Mouse (Mus musculus): Measurements from ENCODE around the gene Sox14. TPM values are rescaled to one million over a fixed set of nuclear protein-coding genes. Genes with fewer than 3 reads are reported as not detected.

Gene Sox14
- not detected in 2 replicates for polyA plus RNA-seq (2015; fragmentation: Nextera tagmentation; extraction: Ambion mirVana)

DNA sequence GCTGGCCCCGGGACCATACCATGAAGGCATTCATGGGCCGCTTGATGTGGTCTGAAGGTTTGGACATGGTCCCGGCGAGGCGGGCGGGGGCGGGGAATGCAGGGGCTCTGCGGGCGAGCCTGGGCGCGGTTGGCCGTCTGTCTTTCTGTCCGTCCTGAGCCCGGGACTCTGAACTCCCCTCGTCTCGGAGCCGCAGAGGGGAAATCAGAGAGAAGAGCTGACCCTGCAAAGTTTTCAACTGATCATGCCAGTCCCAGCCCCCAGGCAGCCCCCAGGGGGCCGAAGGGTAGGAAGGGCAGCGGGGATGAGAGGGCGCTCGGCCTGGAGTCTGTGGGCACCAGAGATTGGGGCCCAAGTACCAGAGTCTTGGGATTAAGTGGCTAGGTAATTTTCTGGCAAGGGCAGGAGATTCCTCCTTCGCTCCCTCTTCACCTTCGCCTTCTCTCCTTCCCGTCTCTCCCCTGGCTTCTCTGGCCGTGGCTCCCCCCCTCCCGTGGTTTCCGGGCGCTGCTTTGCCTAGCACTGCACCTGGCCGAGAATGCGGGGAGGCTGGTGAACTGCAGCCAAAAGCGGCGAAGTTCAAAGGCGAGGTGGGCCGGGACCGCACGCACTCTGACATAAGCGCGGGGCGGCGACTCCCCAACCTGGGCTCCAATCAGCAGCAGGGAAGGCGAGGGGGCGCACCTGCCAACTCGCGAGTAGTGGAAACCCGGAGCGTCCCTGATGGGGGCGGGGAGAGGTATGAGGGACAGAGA is at the start of gene Sox14:
TSS of gene Sox14 (minus strand) at position 553 of the 755 bp plus-strand sequence.
- Histone ChIP-seq H3K4me3 (ENCODE audit: low read length) (peak within 1 kb of the TSS; percentile 28), H3K4me1 (ENCODE audit: control insufficient read depth, insufficient read depth, low read length) (peaks cover 5% of the 10 kb centered on the region; the same call in 1 of the 2 replicates), H3K27me3 (replicated peaks; ENCODE audit: control insufficient read depth, insufficient read depth, low read length) (peaks cover 81% of the 10 kb centered on the region), H3K9ac (ENCODE audit: low read depth, low read length) (no peak within 1 kb of the TSS), H3K9me3 (ENCODE audit: control insufficient read depth, low read length) (no peaks in the 10 kb centered on the region), H3K27ac (ENCODE audit: low read length) (no peak within 1 kb of the TSS), H3K36me3 (ENCODE audit: control insufficient read depth, insufficient read depth, low read length) (no peaks in the 10 kb centered on the region), H3K4me2 (ENCODE audit: low read depth, low read length) (peak within 1 kb of the TSS; percentile 43)
- WGBS, result under 1% methylated on average over 47 of the region's 47 CpGs
- ATAC-seq, result no peak

DNA sequence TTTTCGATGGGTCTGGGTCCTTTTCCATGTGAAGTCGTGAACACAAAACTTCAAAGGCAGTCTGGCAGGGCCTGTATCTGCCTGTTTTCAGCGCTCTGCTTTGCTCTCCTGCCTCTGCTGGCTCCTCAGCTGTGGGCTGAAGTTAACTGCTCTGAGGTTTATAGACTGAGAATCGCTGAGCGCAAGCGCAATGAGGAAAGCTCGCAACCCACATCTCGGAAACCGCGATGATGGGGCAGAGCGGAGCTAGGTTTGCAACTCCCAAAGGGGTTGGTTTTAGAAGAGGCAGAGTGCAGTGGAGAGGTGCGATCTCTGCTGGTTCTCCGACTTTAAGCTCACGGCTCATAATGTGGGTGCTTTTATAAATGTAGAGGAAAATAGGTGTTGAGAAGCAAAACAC is 3.3 kb upstream of the Sox14 start:
- Histone ChIP-seq H3K27ac (ENCODE audit: low read length) (no peak overlapping the region), H3K27me3 (replicated peaks; ENCODE audit: control insufficient read depth, insufficient read depth, low read length) (peaks cover 60% of the 10 kb centered on the region), H3K4me2 (ENCODE audit: low read depth, low read length) (no peak overlapping the region), H3K4me3 (ENCODE audit: low read length) (no peak overlapping the region), H3K36me3 (ENCODE audit: control insufficient read depth, insufficient read depth, low read length) (no peaks in the 10 kb centered on the region), H3K4me1 (ENCODE audit: control insufficient read depth, insufficient read depth, low read length) (peaks cover 5% of the 10 kb centered on the region; the same call in 1 of the 2 replicates), H3K9me3 (ENCODE audit: control insufficient read depth, low read length) (no peaks in the 10 kb centered on the region), H3K9ac (ENCODE audit: low read depth, low read length) (no peak overlapping the region)
- no peak for ATAC-seq
- 2% methylated on average over 14 of the region's 14 CpGs for WGBS

DNA sequence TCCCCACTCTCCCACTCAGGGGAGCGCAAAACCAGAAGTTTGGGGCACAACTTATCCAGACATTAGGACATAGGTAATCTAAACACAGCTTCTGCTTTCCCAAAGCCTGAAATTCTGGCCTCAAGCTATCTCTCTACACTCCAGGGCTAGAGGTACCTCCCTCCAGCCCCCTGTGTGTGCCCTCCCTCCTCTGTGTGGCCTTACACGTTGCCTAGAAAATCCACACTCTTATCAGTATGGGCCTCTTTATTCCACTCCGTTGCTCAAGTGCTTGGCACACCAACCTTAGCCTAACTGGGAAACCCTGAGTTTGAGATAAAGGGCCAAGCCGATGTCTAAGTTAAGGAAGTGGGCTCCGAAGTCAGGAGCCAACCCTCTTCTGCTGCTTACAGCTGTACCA is 2.6 kb upstream of the Sox14 start:
- no peak overlapping the region for H3K4me2 ChIP-seq (ENCODE audit: low read depth, low read length)
- H3K27me3 ChIP-seq (replicated peaks; ENCODE audit: control insufficient read depth, insufficient read depth, low read length), result peaks cover 63% of the 10 kb centered on the region
- H3K9ac ChIP-seq (ENCODE audit: low read depth, low read length), result no peak overlapping the region
- ATAC-seq, result no peak
- 10% methylated on average over 5 of the region's 5 CpGs for WGBS
- no peaks in the 10 kb centered on the region for H3K36me3 ChIP-seq (ENCODE audit: control insufficient read depth, insufficient read depth, low read length)
- H3K4me3 ChIP-seq (ENCODE audit: low read length), result no peak overlapping the region
- H3K9me3 ChIP-seq (ENCODE audit: control insufficient read depth, low read length), result no peaks in the 10 kb centered on the region
- no peak overlapping the region for H3K27ac ChIP-seq (ENCODE audit: low read length)
- peaks cover 5% of the 10 kb centered on the region; the same call in 1 of the 2 replicates for H3K4me1 ChIP-seq (ENCODE audit: control insufficient read depth, insufficient read depth, low read length)

DNA sequence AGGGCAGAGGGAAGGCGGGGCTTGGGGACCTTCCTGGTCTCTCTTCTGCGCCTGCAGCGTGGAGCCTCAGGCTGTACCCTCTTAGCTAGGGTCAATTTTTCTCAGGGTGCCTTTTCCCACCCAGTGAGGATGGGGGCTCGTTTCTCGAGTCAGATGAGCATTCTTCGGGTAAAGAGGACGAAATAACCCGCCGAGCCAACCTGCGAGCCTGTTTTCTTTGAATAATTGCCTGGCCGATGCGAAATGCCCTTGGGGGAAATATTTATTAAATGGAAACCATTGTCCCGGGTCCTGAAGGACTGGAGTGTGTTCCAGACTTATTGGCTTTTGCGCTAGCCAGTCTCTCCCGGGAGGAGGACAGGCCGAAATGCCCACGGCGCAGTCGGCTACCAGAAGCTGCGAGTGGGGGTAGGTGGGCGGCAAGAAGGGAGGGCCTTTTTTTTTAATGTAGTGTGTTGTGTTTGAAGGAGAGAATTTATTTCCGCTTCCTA is 1.1 kb upstream of the Sox14 start:
- no peak overlapping the region for H3K4me2 ChIP-seq (ENCODE audit: low read depth, low read length)
- no peaks in the 10 kb centered on the region for H3K9me3 ChIP-seq (ENCODE audit: control insufficient read depth, low read length)
- no peak overlapping the region for H3K27ac ChIP-seq (ENCODE audit: low read length)
- H3K27me3 ChIP-seq (replicated peaks; ENCODE audit: control insufficient read depth, insufficient read depth, low read length), result peaks cover 76% of the 10 kb centered on the region
- no peak for ATAC-seq
- H3K36me3 ChIP-seq (ENCODE audit: control insufficient read depth, insufficient read depth, low read length), result no peaks in the 10 kb centered on the region
- no peak overlapping the region for H3K9ac ChIP-seq (ENCODE audit: low read depth, low read length)
- WGBS, result 5% methylated on average over 22 of the region's 22 CpGs
- peaks cover 5% of the 10 kb centered on the region; the same call in 1 of the 2 replicates for H3K4me1 ChIP-seq (ENCODE audit: control insufficient read depth, insufficient read depth, low read length)
- H3K4me3 ChIP-seq (ENCODE audit: low read length), result no peak overlapping the region

DNA sequence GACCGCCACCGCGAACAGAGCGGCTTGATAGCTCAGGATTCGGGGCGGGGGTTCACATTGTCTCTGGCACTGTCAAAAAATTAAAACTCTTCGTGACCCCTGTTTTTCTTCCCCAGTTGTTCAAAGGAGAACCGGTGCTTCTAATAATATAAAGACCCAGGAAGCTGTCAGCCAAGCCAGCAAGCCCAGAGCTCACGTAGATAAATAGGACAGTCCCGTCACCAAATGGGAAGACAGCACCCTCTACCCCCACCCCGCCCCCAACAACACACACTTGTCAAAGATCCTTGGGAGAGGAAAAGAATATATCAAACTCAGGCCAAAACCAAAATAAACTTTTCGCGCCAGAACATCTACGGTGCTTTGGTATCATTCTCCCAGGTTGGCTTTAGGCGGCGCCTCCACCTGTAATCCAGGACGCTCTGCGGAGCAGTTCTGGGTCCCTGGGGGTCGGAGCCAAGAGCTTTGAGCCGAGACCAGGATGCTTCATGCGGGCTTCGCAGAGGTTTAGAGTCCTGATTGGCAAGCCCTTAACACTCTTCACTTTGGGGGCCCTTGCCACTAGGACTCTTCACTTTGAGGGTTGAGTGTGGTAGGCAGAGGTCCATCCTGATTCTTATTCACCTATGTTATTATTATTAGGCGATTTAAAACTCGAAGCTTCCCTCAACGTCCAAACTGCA is 544 bp upstream of the Sox14 start:
- H3K4me1 ChIP-seq (ENCODE audit: control insufficient read depth, insufficient read depth, low read length), result peaks cover 5% of the 10 kb centered on the region; the same call in 1 of the 2 replicates
- H3K9ac ChIP-seq (ENCODE audit: low read depth, low read length), result no peak overlapping the region
- H3K27me3 ChIP-seq (replicated peaks; ENCODE audit: control insufficient read depth, insufficient read depth, low read length), result peaks cover 78% of the 10 kb centered on the region
- H3K36me3 ChIP-seq (ENCODE audit: control insufficient read depth, insufficient read depth, low read length), result no peaks in the 10 kb centered on the region
- H3K9me3 ChIP-seq (ENCODE audit: control insufficient read depth, low read length), result no peaks in the 10 kb centered on the region
- H3K4me3 ChIP-seq (ENCODE audit: low read length), result peak overlapping the region; percentile 28
- peak overlapping the region; percentile 43 for H3K4me2 ChIP-seq (ENCODE audit: low read depth, low read length)
- 2% methylated on average over 25 of the region's 25 CpGs for WGBS
- ATAC-seq, result no peak
- H3K27ac ChIP-seq (ENCODE audit: low read length), result no peak overlapping the region

DNA sequence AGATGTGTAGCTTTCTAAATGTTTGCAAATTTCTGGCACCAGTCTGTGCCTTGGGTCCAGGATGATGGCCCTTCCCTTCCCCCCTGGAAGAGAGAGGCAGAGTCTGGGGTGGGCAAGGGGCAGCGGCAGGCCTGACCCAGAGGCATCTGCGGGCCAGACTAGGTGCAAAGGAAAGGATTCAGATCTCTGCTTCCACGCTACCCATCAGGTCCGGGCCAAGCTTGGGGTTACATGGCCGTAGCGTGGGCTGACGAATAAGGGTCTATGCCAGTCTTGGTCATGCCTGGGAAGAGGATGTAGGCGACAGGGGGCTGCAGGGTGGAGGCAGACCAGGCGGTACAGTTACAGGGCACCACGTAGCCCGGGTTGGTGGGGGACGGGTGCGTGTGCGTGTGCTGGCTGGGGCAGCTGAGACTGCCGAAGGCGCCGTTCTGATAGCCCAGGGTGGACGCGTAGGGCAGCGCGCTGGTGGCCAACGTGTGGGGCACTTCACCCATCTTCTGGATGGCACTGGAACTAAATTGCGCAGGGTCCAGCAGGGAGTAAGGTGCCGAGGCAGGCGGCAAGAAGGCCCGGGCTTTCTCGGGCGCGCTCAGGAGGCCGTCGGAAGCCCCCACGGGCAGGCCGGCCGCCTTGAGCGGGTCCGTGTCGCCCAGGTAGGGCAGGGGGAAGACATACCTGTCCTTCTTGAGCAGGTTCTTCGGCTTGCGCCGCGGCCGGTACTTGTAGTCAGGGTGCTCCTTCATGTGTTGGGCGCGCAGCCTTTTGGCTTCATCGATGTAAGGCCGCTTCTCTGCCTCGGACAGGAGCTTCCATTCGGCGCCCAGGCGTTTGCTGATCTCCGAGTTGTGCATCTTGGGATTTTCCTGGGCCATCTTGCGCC is 994 bp downstream of the Sox14 start:
- Histone ChIP-seq H3K4me3 (ENCODE audit: low read length) (peak overlapping the region; percentile 28; the same call in 1 of the 2 replicates), H3K9ac (ENCODE audit: low read depth, low read length) (no peak overlapping the region), H3K27me3 (replicated peaks; ENCODE audit: control insufficient read depth, insufficient read depth, low read length) (peaks cover 85% of the 10 kb centered on the region), H3K27ac (ENCODE audit: low read length) (no peak overlapping the region), H3K9me3 (ENCODE audit: control insufficient read depth, low read length) (no peaks in the 10 kb centered on the region), H3K4me1 (ENCODE audit: control insufficient read depth, insufficient read depth, low read length) (peaks cover 5% of the 10 kb centered on the region; the same call in 1 of the 2 replicates), H3K36me3 (ENCODE audit: control insufficient read depth, insufficient read depth, low read length) (no peaks in the 10 kb centered on the region), H3K4me2 (ENCODE audit: low read depth, low read length) (no peak overlapping the region)
- ATAC-seq, result no peak
- 3% methylated on average over 52 of the region's 52 CpGs for WGBS

DNA sequence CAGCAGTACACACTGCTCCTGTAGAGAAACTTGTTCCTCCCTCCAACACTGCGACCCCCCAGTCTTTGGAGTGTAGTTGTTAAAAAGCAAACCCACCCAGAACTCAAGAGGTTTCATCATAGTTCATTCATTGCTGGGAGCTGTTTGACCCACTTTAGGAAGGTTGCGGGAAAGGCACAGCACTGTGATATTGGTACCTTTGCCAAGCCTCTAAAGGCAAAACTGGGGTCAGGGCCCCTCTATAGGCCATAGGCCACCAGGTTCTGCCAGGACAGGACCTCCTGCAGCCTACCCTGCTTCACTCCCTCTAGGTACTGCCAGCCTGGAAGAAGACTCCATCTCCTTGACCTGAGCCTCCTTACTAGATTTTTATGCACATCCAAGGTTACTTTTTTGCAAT is 2.2 kb downstream of the Sox14 start:
- Histone ChIP-seq H3K27ac (ENCODE audit: low read length) (no peak overlapping the region), H3K4me3 (ENCODE audit: low read length) (no peak overlapping the region), H3K9ac (ENCODE audit: low read depth, low read length) (no peak overlapping the region), H3K4me1 (ENCODE audit: control insufficient read depth, insufficient read depth, low read length) (peaks cover 11% of the 10 kb centered on the region; the same call in 1 of the 2 replicates), H3K9me3 (ENCODE audit: control insufficient read depth, low read length) (no peaks in the 10 kb centered on the region), H3K36me3 (ENCODE audit: control insufficient read depth, insufficient read depth, low read length) (no peaks in the 10 kb centered on the region), H3K4me2 (ENCODE audit: low read depth, low read length) (no peak overlapping the region), H3K27me3 (replicated peaks; ENCODE audit: control insufficient read depth, insufficient read depth, low read length) (peaks cover 92% of the 10 kb centered on the region)
- ATAC-seq, result no peak
- 9% methylated on average over 2 of the region's 2 CpGs for WGBS

DNA sequence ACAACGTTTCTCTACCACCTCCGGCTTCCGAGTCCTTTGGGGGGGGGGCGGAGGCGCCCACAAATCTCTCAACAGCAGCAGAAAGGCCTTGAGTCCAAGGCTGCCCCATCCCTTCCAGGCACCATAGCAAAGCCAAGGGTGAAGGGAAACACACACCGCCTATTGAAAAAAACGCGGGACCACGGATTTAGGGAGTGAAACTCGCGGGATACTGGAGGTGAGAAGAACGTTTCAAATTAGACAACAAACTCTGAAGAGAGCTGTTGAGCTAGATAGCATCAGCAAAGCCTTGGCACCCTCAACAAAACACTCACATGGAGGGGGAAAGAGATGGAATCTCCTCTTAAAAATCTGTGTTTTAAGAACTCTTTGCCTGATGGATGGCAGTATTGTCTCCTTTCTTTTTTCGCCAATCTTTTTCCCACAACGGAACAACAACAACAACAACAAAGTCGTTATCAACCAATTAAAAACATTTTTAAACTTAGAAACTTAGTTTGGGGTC is 2.8 kb downstream of the Sox14 start:
- H3K4me1 ChIP-seq (ENCODE audit: control insufficient read depth, insufficient read depth, low read length), result peaks cover 14% of the 10 kb centered on the region; the same call in 1 of the 2 replicates
- H3K9me3 ChIP-seq (ENCODE audit: control insufficient read depth, low read length), result no peaks in the 10 kb centered on the region
- no peak for ATAC-seq
- H3K9ac ChIP-seq (ENCODE audit: low read depth, low read length), result no peak overlapping the region
- peaks cover 92% of the 10 kb centered on the region for H3K27me3 ChIP-seq (replicated peaks; ENCODE audit: control insufficient read depth, insufficient read depth, low read length)
- no peak overlapping the region for H3K4me2 ChIP-seq (ENCODE audit: low read depth, low read length)
- H3K27ac ChIP-seq (ENCODE audit: low read length), result no peak overlapping the region
- H3K36me3 ChIP-seq (ENCODE audit: control insufficient read depth, insufficient read depth, low read length), result no peaks in the 10 kb centered on the region
- under 1% methylated on average over 15 of the region's 15 CpGs for WGBS
- H3K4me3 ChIP-seq (ENCODE audit: low read length), result no peak overlapping the region
